Mouse (Mus musculus) cerebellum, adult 2 months (tissue): ENCODE results near the gene Pde6d. TPM values are rescaled to one million over a fixed set of nuclear protein-coding genes. Genes with fewer than 3 reads are reported as not detected.
"Not testable (repeated sequence)": the region's sequence is repeated elsewhere in the genome, so short reads cannot be mapped to it uniquely, and the experiment has no call there.

ENCODE experiments used
- DNase-seq, 2 experiments: peaks; one replicate each; pipeline ENCODE4 v3.0.0; 2021
- H3K27ac ChIP-seq: fragments of 200-500 bp; 2 replicates; pipeline ENCODE4 v1.5.1; 2012; ENCODE audit warnings: low read length, control low read depth, inconsistent platforms; ENCODE audit not compliant: insufficient read depth
- H3K27me3 ChIP-seq: fragments of 200-500 bp; 2 replicates; pipeline ENCODE4 v1.6.1; 2012; ENCODE audit warnings: inconsistent platforms, mild to moderate bottlenecking, low read length, moderate library complexity; ENCODE audit not compliant: control insufficient read depth, insufficient read depth
- H3K4me1 ChIP-seq: fragments of 200-500 bp; 2 replicates; pipeline ENCODE4 v1.6.1; 2011; ENCODE audit warnings: low read length; ENCODE audit not compliant: control insufficient read depth, insufficient read depth
- H3K4me3 ChIP-seq: fragments of 200-500 bp; replicated peaks from 2 replicates; pipeline ENCODE3; 2011; ENCODE audit warnings: mild to moderate bottlenecking, low read depth, low read length, control low read depth; ENCODE audit not compliant: insufficient read depth
- CTCF ChIP-seq: fragments of 200-500 bp; IDR thresholded peaks from 2 replicates; pipeline ENCODE4 v1.5.1; 2011; ENCODE audit warnings: low read depth, mild to moderate bottlenecking, control low read depth, low read length, moderate library complexity, borderline replicate concordance; ENCODE audit not compliant: insufficient read depth
- POLR2A ChIP-seq: fragments of 200-500 bp; IDR thresholded peaks from 2 replicates; pipeline ENCODE4 v1.6.1; 2011; ENCODE audit warnings: low read length, control low read depth, borderline replicate concordance; ENCODE audit not compliant: insufficient read depth
- WGBS: fragments of 180-500 bp; shearing (Covaris S2); methylation state at CpG from one replicate; pipeline ENCODE4 v1.1.7; 2018; 5-methylcytosine and 5-hydroxymethylcytosine counted together
- polyA plus RNA-seq: library from polyadenylated mRNA; depleted of rRNA; stranded (reverse); fragments of >200 nt; gene quantifications from 2 replicates; pipeline ENCODE4 v1.2.3, GENCODE M21; 2012

The Pde6d gene
- polyA plus RNA-seq, 1 experiment, result 87.1 TPM

DNA sequence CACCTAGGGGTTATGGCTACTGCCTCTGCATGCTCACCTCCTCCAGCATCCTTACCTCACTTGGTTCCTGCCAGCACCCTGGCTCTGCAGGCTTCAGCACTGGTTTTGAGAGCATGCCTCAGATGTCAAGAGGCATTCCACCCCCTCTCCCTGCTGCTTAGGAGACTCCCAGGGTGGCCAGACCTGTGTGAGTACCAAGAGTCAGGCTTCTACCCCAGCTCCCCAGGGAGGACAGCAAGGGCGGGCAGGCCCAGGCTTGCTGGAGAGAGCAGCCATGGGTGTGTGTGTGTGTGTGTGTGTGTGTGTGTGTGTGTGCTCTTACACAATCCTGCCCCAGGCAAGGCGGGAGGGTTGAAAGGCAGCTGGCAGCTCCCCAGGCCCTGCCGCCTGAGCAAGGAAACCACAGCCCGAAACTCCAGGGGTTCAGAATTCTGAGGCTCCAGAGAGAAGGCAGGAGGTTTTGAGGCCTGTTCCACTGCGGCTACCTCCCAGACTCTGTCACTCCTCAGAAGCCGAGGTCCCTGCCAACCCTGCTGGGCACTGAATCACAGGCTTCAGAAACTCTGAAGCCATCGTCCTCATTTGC is 60.0 kb downstream of the Pde6d start:
- H3K4me3 ChIP-seq, result no peak overlapping the region
- no peaks in the 10 kb centered on the region for H3K27me3 ChIP-seq
- 12% methylated on average over 7 of the region's 7 CpGs for WGBS
- peak overlapping the region; percentile 73 for H3K27ac ChIP-seq
- TF ChIP-seq CTCF, result no peak
- TF ChIP-seq POLR2A, result no peak
- DNase-seq, result peak; percentile 58 to 61
- H3K4me1 ChIP-seq, result peaks cover 16% of the 10 kb centered on the region

GRCm38 (mm10) chr1:86520361-86520760 is 62.1 kb downstream of the Pde6d start:
- peak in 1 of 2 experiments; percentile 44 for DNase-seq
- 48% methylated on average over 7 of the region's 7 CpGs for whole genome bisulfite sequencing
- no peak overlapping the region for H3K27ac ChIP-seq
- H3K4me1 ChIP-seq, result peaks cover 16% of the 10 kb centered on the region
- H3K27me3 ChIP-seq, result no peaks in the 10 kb centered on the region
- TF ChIP-seq CTCF (peak; percentile 53; the same call in 1 of the 2 replicates), POLR2A (no peak)
- no peak overlapping the region for H3K4me3 ChIP-seq

- H3K27me3 ChIP-seq, result no peaks in the 10 kb centered on the region
- peaks cover 3% of the 10 kb centered on the region; the same call in 1 of the 2 replicates for H3K4me1 ChIP-seq
- TF ChIP-seq CTCF, result no peak
- TF ChIP-seq POLR2A, result no peak
- DNase-seq, result no peak
- no peak overlapping the region for H3K4me3 ChIP-seq
- no peak overlapping the region for H3K27ac ChIP-seq
- 59% methylated on average over 3 of the region's 3 CpGs for WGBS
These were observed 65.4 kb downstream of the Pde6d start for GRCm38 (mm10) chr1:86517076-86517475.

DNA sequence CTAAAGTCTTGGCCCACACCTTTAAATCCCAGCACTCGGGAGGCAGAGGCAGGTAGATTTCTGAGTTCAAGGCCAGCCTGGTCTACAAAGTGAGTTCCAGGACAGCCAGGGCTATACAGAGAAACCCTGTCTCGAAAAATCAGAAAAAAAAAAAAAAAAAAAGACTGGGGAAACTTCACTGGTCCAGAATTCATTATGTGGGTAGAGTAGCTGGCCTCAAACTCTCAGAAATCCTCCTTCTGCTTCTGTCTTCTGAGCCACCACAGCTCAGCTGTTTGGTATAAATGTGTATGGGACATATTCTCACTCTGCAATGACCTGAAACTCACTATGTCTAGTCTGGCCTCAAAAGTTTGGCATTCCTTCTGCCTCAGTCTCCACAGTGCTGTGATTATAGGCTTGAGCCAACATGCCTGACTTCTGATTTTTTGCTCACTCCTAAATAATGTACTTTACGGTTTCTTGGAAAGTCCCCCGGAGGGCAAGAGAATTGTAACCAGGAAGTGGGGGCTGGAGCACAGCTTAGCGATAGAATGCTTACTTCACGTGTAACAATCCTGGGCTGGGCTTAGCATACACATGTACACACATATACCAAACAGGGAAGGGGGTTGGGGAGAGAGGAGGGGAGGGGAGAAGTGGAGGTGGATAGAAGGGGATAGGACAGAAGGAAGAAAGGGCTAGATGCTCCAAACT is 66.6 kb downstream of the Pde6d start:
- Histone ChIP-seq H3K4me1 (no peaks in the 10 kb centered on the region), H3K27ac (no peak overlapping the region), H3K4me3 (no peak overlapping the region), H3K27me3 (no peaks in the 10 kb centered on the region)
- WGBS, result 74% methylated on average over 6 of the region's 6 CpGs
- TF ChIP-seq CTCF (no peak), POLR2A (no peak)
- no peak for DNase-seq

DNA sequence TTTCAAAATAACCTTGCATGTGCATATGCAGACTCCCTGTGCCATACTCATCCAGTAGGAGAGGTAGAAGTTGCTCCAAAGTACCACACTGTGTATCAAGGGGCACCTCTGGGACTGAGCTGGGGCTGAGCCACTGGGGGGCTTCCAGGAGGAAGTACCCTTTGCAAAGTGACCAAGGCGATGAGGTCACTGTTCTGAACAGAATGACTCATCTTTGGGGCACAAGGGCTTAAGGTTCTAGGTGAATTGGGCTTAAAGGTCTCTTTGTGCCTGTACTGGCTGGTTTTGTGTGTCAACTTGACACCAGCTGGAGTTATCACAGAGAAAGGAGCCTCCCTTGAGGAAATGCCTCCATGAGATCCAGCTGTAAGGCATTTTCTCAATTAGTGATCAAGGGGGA is 69.4 kb downstream of the Pde6d start:
- DNase-seq, H3K27me3 ChIP-seq, H3K4me3 ChIP-seq, H3K4me1 ChIP-seq, H3K27ac ChIP-seq: not testable (repeated sequence)
- 92% methylated on average over 1 of the region's 1 CpGs for WGBS

- Histone ChIP-seq H3K27ac (no peak overlapping the region), H3K4me3 (no peak overlapping the region), H3K4me1 (peaks cover 4% of the 10 kb centered on the region; the same call in 1 of the 2 replicates), H3K27me3 (no peaks in the 10 kb centered on the region)
- DNase-seq, result no peak
- WGBS, result 97% methylated on average over 4 of the region's 4 CpGs
- TF ChIP-seq POLR2A, result no peak
- TF ChIP-seq CTCF, result no peak
These were observed 70.2 kb downstream of the Pde6d start for GRCm38 (mm10) chr1:86512154-86512720.

- WGBS, result 58% methylated on average over 9 of the region's 9 CpGs
- no peak overlapping the region for H3K27ac ChIP-seq
- TF ChIP-seq POLR2A, result no peak
- TF ChIP-seq CTCF, result no peak
- H3K4me1 ChIP-seq, result peaks cover 4% of the 10 kb centered on the region; the same call in 1 of the 2 replicates
- no peaks in the 10 kb centered on the region for H3K27me3 ChIP-seq
- no peak overlapping the region for H3K4me3 ChIP-seq
- DNase-seq, result no peak
These were observed 71.6 kb downstream of the Pde6d start for GRCm38 (mm10) chr1:86510676-86511441.

DNA sequence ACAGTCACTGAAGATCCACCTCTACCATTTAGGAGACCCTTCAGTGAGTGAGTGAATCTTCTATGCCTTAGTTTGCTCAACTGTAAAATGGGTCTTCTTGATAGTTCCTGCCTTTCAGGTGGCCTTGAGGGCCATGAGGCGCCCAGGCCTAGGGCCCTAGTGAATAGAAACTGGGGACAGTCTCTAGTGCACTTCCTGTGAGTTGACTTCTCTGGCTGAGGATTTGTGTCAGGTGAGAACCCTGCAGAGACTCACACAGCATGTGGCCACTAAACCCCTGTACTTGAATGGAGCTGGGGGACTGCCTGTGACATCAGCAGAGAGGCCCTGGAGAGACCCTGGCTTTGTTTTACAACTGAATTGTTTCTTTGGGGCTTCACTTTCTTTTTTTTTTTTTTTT is 72.2 kb downstream of the Pde6d start:
- Histone ChIP-seq H3K4me1 (peaks cover 4% of the 10 kb centered on the region; the same call in 1 of the 2 replicates), H3K27ac (no peak overlapping the region), H3K4me3 (no peak overlapping the region), H3K27me3 (no peaks in the 10 kb centered on the region)
- DNase-seq, result no peak
- 100% methylated on average over 1 of the region's 1 CpGs for WGBS
- TF ChIP-seq POLR2A, result no peak
- TF ChIP-seq CTCF, result no peak
